Mouse (Mus musculus): Measurements from ENCODE around the gene Olfr761. TPM values are rescaled to one million over a fixed set of nuclear protein-coding genes. Genes with fewer than 3 reads are reported as not detected.
"Not testable (repeated sequence)": the region's sequence is repeated elsewhere in the genome, so short reads cannot be mapped to it uniquely, and the experiment has no call there.

The Olfr761 gene
- polyA plus RNA-seq (2016; fragmentation: Nextera tagmentation; extraction: Ambion mirVana), result not detected in 2 replicates

DNA sequence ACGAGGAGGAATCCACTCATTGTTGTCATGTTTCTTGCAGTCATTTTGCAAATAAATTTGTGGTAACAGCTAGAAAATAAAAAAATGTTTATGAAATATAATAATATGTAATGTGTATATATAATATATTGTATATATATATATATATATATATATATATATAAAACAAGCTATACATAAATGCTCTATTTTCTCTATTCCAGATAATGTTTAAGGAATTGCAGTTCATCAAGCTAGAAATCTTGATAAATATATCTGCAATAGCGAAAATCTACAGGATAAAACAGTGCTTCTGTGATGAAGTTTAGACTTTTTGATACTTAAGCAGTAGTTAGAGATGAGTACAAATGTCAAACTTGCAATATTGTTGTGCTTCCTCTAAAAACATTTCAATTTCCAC is at the start of gene Olfr761:
Olfr761 (minus strand) TSS at position 101 of the 400 bp plus-strand sequence.
- Histone ChIP-seq H3K36me3 (no peaks in the 10 kb centered on the region), H3K27me3 (ENCODE audit: low read depth, poor library complexity, severe bottlenecking) (no peaks in the 10 kb centered on the region), H3K4me1 (no peaks in the 10 kb centered on the region), H3K4me3 (no peak within 1 kb of the TSS), H3K9me3 (replicated peaks) (no peaks in the 10 kb centered on the region), H3K27ac (no peak within 1 kb of the TSS)
- DNase-seq (ENCODE audit: low spot score), result no peak
- WGBS, result 89% methylated on average over 2 of the region's 2 CpGs

GRCm38 (mm10) chr17:37995635-37996307 is 42.9 kb upstream of the Olfr761 start:
- H3K4me3 ChIP-seq, result no peak overlapping the region
- H3K27me3 ChIP-seq (ENCODE audit: low read depth, poor library complexity, severe bottlenecking), result no peaks in the 10 kb centered on the region
- no peak overlapping the region for H3K27ac ChIP-seq
- no peaks in the 10 kb centered on the region for H3K4me1 ChIP-seq
- 68% methylated on average over 10 of the region's 10 CpGs for WGBS
- H3K36me3 ChIP-seq, result no peaks in the 10 kb centered on the region
- no peak for DNase-seq (ENCODE audit: low spot score)
- no peaks in the 10 kb centered on the region for H3K9me3 ChIP-seq (replicated peaks)

DNA sequence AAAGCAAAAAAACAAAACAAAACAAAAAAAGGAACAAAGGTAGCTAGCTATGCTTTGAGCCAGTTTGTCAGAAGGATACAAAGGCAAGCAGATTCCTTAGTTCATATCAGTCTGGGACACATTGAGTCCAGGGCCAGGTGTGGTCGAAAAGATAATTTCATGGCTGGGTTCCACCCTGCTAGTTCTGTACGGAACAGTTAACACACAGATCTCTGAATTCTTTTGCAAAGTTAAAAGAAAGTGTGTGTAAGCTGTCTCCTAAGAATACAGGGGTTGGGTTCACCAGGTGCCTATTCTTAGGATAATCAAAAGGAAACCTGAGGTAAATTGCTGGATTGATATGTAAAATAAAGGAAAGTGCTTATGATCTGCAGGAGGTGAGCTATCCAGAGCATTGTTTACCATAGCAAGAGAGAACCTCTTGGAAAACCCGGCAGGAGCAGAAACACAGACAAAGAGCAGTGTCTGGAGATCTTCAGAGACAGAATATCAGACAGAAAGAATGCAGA is 37.6 kb upstream of the Olfr761 start:
- DNase-seq (ENCODE audit: low spot score), result no peak
- no peaks in the 10 kb centered on the region for H3K36me3 ChIP-seq
- no peak overlapping the region for H3K27ac ChIP-seq
- H3K4me3 ChIP-seq, result no peak overlapping the region
- H3K9me3 ChIP-seq (replicated peaks), result no peaks in the 10 kb centered on the region
- no peaks in the 10 kb centered on the region for H3K4me1 ChIP-seq
- 60% methylated on average over 3 of the region's 3 CpGs for WGBS
- no peaks in the 10 kb centered on the region for H3K27me3 ChIP-seq (ENCODE audit: low read depth, poor library complexity, severe bottlenecking)

GRCm38 (mm10) chr17:37973591-37973990 is 20.7 kb upstream of the Olfr761 start:
- Histone ChIP-seq H3K9me3 (replicated peaks) (no peaks in the 10 kb centered on the region), H3K36me3 (no peaks in the 10 kb centered on the region), H3K27me3 (ENCODE audit: low read depth, poor library complexity, severe bottlenecking) (no peaks in the 10 kb centered on the region), H3K4me1 (no peaks in the 10 kb centered on the region), H3K4me3 (no peak overlapping the region), H3K27ac (no peak overlapping the region)
- 89% methylated on average over 3 of the region's 3 CpGs for WGBS
- no peak for DNase-seq (ENCODE audit: low spot score)

DNA sequence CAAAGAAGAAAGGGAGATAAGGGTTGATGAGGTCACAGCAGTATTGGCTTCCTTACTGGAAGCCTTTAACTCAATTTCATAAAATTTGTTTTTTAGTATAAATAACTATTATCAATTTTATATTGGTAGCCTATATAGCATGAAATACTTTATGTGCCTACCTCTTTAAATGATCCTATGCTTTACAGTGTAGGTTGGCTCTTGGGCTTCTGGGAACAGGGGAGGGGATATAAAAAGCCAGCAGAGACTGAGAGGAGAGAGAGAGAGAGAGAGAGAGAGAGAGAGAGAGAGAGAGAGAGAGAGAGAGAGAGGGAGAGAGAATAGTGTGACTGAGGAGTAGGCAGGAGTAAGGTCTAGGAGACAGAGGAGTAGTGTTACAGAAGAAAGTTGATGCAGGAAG is 32.6 kb downstream of the Olfr761 start, which contains the start of gene Olfr128:
Olfr128 (plus strand) TSS at position 301 of the 400 bp plus-strand sequence.
- H3K4me1 ChIP-seq, result no peaks in the 10 kb centered on the region
- no peak for DNase-seq (ENCODE audit: low spot score)
- no peaks in the 10 kb centered on the region for H3K27me3 ChIP-seq (ENCODE audit: low read depth, poor library complexity, severe bottlenecking)
- H3K36me3 ChIP-seq, result no peaks in the 10 kb centered on the region
- H3K27ac ChIP-seq, result no peak within 1 kb of the TSS
- no peak within 1 kb of the TSS for H3K4me3 ChIP-seq
- H3K9me3 ChIP-seq (replicated peaks), result no peaks in the 10 kb centered on the region

DNA sequence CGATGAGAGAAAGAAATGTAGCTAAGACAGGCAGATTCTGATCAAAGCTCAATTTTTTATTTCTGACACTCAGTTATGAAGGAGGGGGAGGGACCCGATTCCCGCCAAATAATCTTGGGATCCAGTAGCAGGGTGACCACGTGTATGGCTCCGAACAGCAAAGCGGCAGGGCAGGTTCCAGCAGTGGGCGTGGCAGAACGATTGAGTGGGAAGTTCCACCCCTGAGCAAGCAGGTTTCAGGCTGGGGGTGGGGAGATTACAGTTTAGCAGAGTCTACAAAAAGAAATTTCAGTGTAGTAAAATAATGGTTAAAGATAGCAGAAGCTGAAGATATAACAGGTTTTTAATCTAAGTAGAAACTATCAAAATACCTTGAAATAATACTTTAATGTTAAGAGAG is 46.1 kb downstream of the Olfr761 start:
- not testable (repeated sequence) for H3K4me1 ChIP-seq; H3K36me3 ChIP-seq; H3K27ac ChIP-seq; H3K27me3 ChIP-seq (ENCODE audit: low read depth, poor library complexity, severe bottlenecking); H3K9me3 ChIP-seq (replicated peaks); DNase-seq (ENCODE audit: low spot score); H3K4me3 ChIP-seq
- WGBS, result 75% methylated on average over 8 of the region's 8 CpGs

Other genes starting within 250 kb of the Olfr761 start
- gene Olfr120, start 231.3 kb downstream of the Olfr761 start, polyA plus RNA-seq (2016; fragmentation: Nextera tagmentation; extraction: Ambion mirVana), result not detected in 2 replicates
- not detected in 2 replicates for gene Olfr121, start 204.2 kb downstream of the Olfr761 start, polyA plus RNA-seq (2016; fragmentation: Nextera tagmentation; extraction: Ambion mirVana)
- gene Olfr122, start 184.5 kb downstream of the Olfr761 start, polyA plus RNA-seq (2016; fragmentation: Nextera tagmentation; extraction: Ambion mirVana), result not detected in 2 replicates
- not detected in 2 replicates for gene Olfr123, start 159.6 kb downstream of the Olfr761 start, polyA plus RNA-seq (2016; fragmentation: Nextera tagmentation; extraction: Ambion mirVana)
- not detected in 2 replicates for gene Olfr124, start 153.2 kb downstream of the Olfr761 start, polyA plus RNA-seq (2016; fragmentation: Nextera tagmentation; extraction: Ambion mirVana)
- gene Olfr125, start 120.1 kb downstream of the Olfr761 start, polyA plus RNA-seq (2016; fragmentation: Nextera tagmentation; extraction: Ambion mirVana), result not detected in 2 replicates
- gene Olfr126, start 105.6 kb downstream of the Olfr761 start, polyA plus RNA-seq (2016; fragmentation: Nextera tagmentation; extraction: Ambion mirVana), result not detected in 2 replicates
- gene Olfr127, start 52.6 kb downstream of the Olfr761 start, polyA plus RNA-seq (2016; fragmentation: Nextera tagmentation; extraction: Ambion mirVana), result not detected in 2 replicates
- gene Olfr128, start 32.5 kb downstream of the Olfr761 start, polyA plus RNA-seq (2016; fragmentation: Nextera tagmentation; extraction: Ambion mirVana), result not detected in 2 replicates
- gene Olfr129, start 107.0 kb upstream of the Olfr761 start, polyA plus RNA-seq (2016; fragmentation: Nextera tagmentation; extraction: Ambion mirVana), result not detected in 2 replicates
- not detected in 2 replicates for gene Olfr130, start 110.8 kb upstream of the Olfr761 start, polyA plus RNA-seq (2016; fragmentation: Nextera tagmentation; extraction: Ambion mirVana)
- gene Olfr131, start 135.6 kb upstream of the Olfr761 start, polyA plus RNA-seq (2016; fragmentation: Nextera tagmentation; extraction: Ambion mirVana), result not detected in 2 replicates
- gene Olfr132, start 181.4 kb upstream of the Olfr761 start, polyA plus RNA-seq (2016; fragmentation: Nextera tagmentation; extraction: Ambion mirVana), result not detected in 2 replicates
- not detected in 2 replicates for gene Olfr133, start 192.2 kb upstream of the Olfr761 start, polyA plus RNA-seq (2016; fragmentation: Nextera tagmentation; extraction: Ambion mirVana)
- not detected in 2 replicates for gene Olfr134, start 218.3 kb upstream of the Olfr761 start, polyA plus RNA-seq (2016; fragmentation: Nextera tagmentation; extraction: Ambion mirVana)